Mouse (Mus musculus) embryonic facial prominence, embryonic 14.5 days (tissue): ENCODE results near the gene Hist1h2af. TPM values are rescaled to one million over a fixed set of nuclear protein-coding genes. Genes with fewer than 3 reads are reported as not detected.
"Not testable (repeated sequence)": the region's sequence is repeated elsewhere in the genome, so short reads cannot be mapped to it uniquely, and the experiment has no call there.

Experiments used
- ATAC-seq: fragments of 200-750 bp; cut with Nextera tagmentation; 2 replicates; pipeline ENCODE4 v1.8.0; 2017; ENCODE audit warnings: low read depth, moderate number of reproducible peaks, moderate TSS enrichment
- DNase-seq: peaks from one replicate; pipeline ENCODE4 v3.0.0-alpha.2; 2015; ENCODE audit warnings: low spot score
- H3K27ac ChIP-seq: fragments of 300-500 bp; sonication (generic); replicated peaks from 2 replicates; pipeline ENCODE4 v1.5.1; 2014; ENCODE audit warnings: low read depth, mild to moderate bottlenecking, low read length, moderate library complexity
- H3K27me3 ChIP-seq: fragments of 300-500 bp; sonication (generic); replicated peaks from 2 replicates; pipeline ENCODE4 v1.6.1; 2014; ENCODE audit warnings: low read length; ENCODE audit not compliant: control insufficient read depth, insufficient read depth
- H3K36me3 ChIP-seq: fragments of 300-500 bp; sonication (generic); 2 replicates; pipeline ENCODE4 v1.6.1; 2014; ENCODE audit warnings: low read length, mixed read lengths; ENCODE audit not compliant: control insufficient read depth, insufficient read depth
- H3K4me1 ChIP-seq: fragments of 300-500 bp; sonication (generic); 2 replicates; pipeline ENCODE4 v1.6.1; 2014; ENCODE audit warnings: antibody characterized with exemption, low read length; ENCODE audit not compliant: control insufficient read depth, insufficient read depth
- H3K4me2 ChIP-seq: fragments of 300-500 bp; sonication (generic); 2 replicates; pipeline ENCODE4 v1.6.1; 2014; ENCODE audit warnings: low read depth, mild to moderate bottlenecking, low read length, moderate library complexity, mixed read lengths
- H3K4me3 ChIP-seq: fragments of 300-500 bp; sonication (generic); 2 replicates; pipeline ENCODE4 v1.5.1; 2014; ENCODE audit warnings: low read depth, mild to moderate bottlenecking, low read length
- H3K9ac ChIP-seq: fragments of 300-500 bp; sonication (generic); 2 replicates; pipeline ENCODE4 v1.6.1; 2014; ENCODE audit warnings: low read depth, mild to moderate bottlenecking, low read length, moderate library complexity, mixed read lengths
- H3K9me3 ChIP-seq: fragments of 300-500 bp; sonication (generic); 2 replicates; pipeline ENCODE4 v1.6.1; 2016; ENCODE audit warnings: low read length; ENCODE audit not compliant: control insufficient read depth
- WGBS: fragments of 180-500 bp; shearing (Covaris S2); extraction: QIAGEN DNeasy Blood & Tissue Kit; methylation state at CpG from one replicate; pipeline ENCODE4 v1.1.7; 2014; 5-methylcytosine and 5-hydroxymethylcytosine counted together
- polyA plus RNA-seq: library from polyadenylated mRNA; unstranded; fragments of >200 nt; fragmentation: Nextera tagmentation; extraction: Ambion mirVana; gene quantifications from 2 replicates; pipeline ENCODE4 v1.2.1, GENCODE M21; 2014

The Hist1h2af gene
- polyA plus RNA-seq, 1 experiment from 2014 or later: 5.2 TPM

GRCm38 (mm10) chr13:23543965-23544786, 10.5 kb downstream of the Hist1h2af start, which contains the start of gene Hist1h3f:
Hist1h3f (plus strand) TSS chr13:23544052.
- DNase-seq: peak; percentile 98
- peak; percentile 89 for ATAC-seq
- Histone ChIP-seq H3K36me3 (no peaks in the 10 kb centered on the region), H3K4me1 (0 out of 2 replicates have a peak, but pooled peaks cover 3% of the 10 kb centered on the region), H3K4me3 (peak within 1 kb of the TSS; percentile 46), H3K27me3 (no peaks in the 10 kb centered on the region), H3K9me3 (no peaks in the 10 kb centered on the region), H3K27ac (peak within 1 kb of the TSS; percentile 98), H3K9ac (peak within 1 kb of the TSS; percentile 73), H3K4me2 (peak within 1 kb of the TSS; percentile 80)
- under 1% methylated on average over 14 of the region's 45 CpGs for WGBS

GRCm38 (mm10) chr13:23544787-23545120, 11.0 kb downstream of the Hist1h2af start:
- WGBS: 0% methylated on average over 3 of the region's 14 CpGs
- Histone ChIP-seq H3K9ac (peak overlapping the region; percentile 73), H3K4me2 (peak overlapping the region; percentile 80), H3K4me3 (peak overlapping the region; percentile 46), H3K27ac (peak overlapping the region; percentile 98)
- not testable (repeated sequence) for DNase-seq, ATAC-seq, H3K9me3 ChIP-seq, H3K4me1 ChIP-seq, H3K36me3 ChIP-seq, H3K27me3 ChIP-seq

GRCm38 (mm10) chr13:23546694-23547093, 13.0 kb downstream of the Hist1h2af start:
- ATAC-seq: no peak
- 74% methylated on average over 5 of the region's 5 CpGs for WGBS
- no peaks in the 10 kb centered on the region for H3K27me3 ChIP-seq
- H3K4me1 ChIP-seq: peaks cover 7% of the 10 kb centered on the region; the same call in 1 of the 2 replicates
- no peak overlapping the region for H3K4me3 ChIP-seq
- no peak for DNase-seq
- H3K4me2 ChIP-seq: no peak overlapping the region
- no peak overlapping the region for H3K27ac ChIP-seq
- H3K36me3 ChIP-seq: no peaks in the 10 kb centered on the region
- no peaks in the 10 kb centered on the region for H3K9me3 ChIP-seq
- no peak overlapping the region for H3K9ac ChIP-seq

- Histone ChIP-seq H3K36me3 (no peaks in the 10 kb centered on the region), H3K27ac (peak overlapping the region; percentile 93)
- DNase-seq: no peak
These were observed 17.0 kb downstream of the Hist1h2af start for GRCm38 (mm10) chr13:23550761-23551145.

GRCm38 (mm10) chr13:23551146-23551834, 17.6 kb downstream of the Hist1h2af start, which contains the start of gene Hist1h4f:
Hist1h4f (minus strand) TSS chr13:23551648.
- peaks cover 12% of the 10 kb centered on the region; the same call in 1 of the 2 replicates for H3K4me1 ChIP-seq
- ATAC-seq: peak; percentile 84
- DNase-seq: peak; percentile 98
- H3K9ac ChIP-seq: peak within 1 kb of the TSS; percentile 70
- peak within 1 kb of the TSS; percentile 93 for H3K27ac ChIP-seq
- WGBS: under 1% methylated on average over 34 of the region's 47 CpGs
- peak within 1 kb of the TSS; percentile 47 for H3K4me3 ChIP-seq
- H3K4me2 ChIP-seq: peak within 1 kb of the TSS; percentile 64
- H3K36me3 ChIP-seq, H3K27me3 ChIP-seq, H3K9me3 ChIP-seq: not testable (repeated sequence)

More at GRCm38 (mm10) chr13:23550761-23551145, 17.0 kb downstream of the Hist1h2af start:
- Histone ChIP-seq H3K9ac (peak overlapping the region; percentile 70), H3K4me2 (peak overlapping the region; percentile 64), H3K4me3 (peak overlapping the region; percentile 47), H3K27me3 (no peaks in the 10 kb centered on the region), H3K9me3 (no peaks in the 10 kb centered on the region), H3K4me1 (peaks cover 12% of the 10 kb centered on the region; the same call in 1 of the 2 replicates)
- ATAC-seq: no peak
- WGBS: 8% methylated on average over 3 of the region's 3 CpGs

- Histone ChIP-seq H3K4me1 (peaks cover 14% of the 10 kb centered on the region; the same call in 1 of the 2 replicates), H3K4me3 (peak overlapping the region; percentile 47), H3K27ac (peak overlapping the region; percentile 93), H3K9me3 (no peaks in the 10 kb centered on the region), H3K4me2 (peak overlapping the region; percentile 64), H3K27me3 (no peaks in the 10 kb centered on the region), H3K9ac (peak overlapping the region; percentile 70; the same call in 1 of the 2 replicates), H3K36me3 (no peaks in the 10 kb centered on the region)
- 47% methylated on average over 8 of the region's 8 CpGs for WGBS
- ATAC-seq: no peak
- DNase-seq: no peak
These were observed 18.5 kb downstream of the Hist1h2af start for GRCm38 (mm10) chr13:23551931-23552914.

- Histone ChIP-seq H3K9me3 (no peaks in the 10 kb centered on the region), H3K4me3 (peak within 1 kb of the TSS; percentile 58; the same call in 1 of the 2 replicates), H3K36me3 (no peaks in the 10 kb centered on the region), H3K27ac (peak within 1 kb of the TSS; percentile 98), H3K4me1 (peaks cover 14% of the 10 kb centered on the region; the same call in 1 of the 2 replicates), H3K9ac (peak within 1 kb of the TSS; percentile 87; the same call in 1 of the 2 replicates), H3K4me2 (peak within 1 kb of the TSS; percentile 97), H3K27me3 (no peaks in the 10 kb centered on the region)
- ATAC-seq: no peak
- no peak for DNase-seq
These were observed 19.3 kb downstream of the Hist1h2af start, which contains the start of gene Hist1h1d for GRCm38 (mm10) chr13:23552962-23553361. Hist1h1d (plus strand) TSS chr13:23553262.
